Mouse (Mus musculus): ENCODE data around the gene Srsf3. TPM values are rescaled to one million over a fixed set of nuclear protein-coding genes. Genes with fewer than 3 reads are reported as not detected.
"Not testable (repeated sequence)": the region's sequence is repeated elsewhere in the genome, so short reads cannot be mapped to it uniquely, and the experiment has no call there.

Gene Srsf3
- polyA plus RNA-seq, 1 experiment from 2014 or later, result 513 TPM

GRCm38 (mm10) chr17:29020444-29020843 lies 12.0 kb upstream of the Srsf3 start:
- Histone ChIP-seq H3K27ac (replicated peaks) (no peak overlapping the region), H3K9me3 (no peaks in the 10 kb centered on the region), H3K9ac (no peak overlapping the region), H3K4me1 (replicated peaks) (peaks cover 16% of the 10 kb centered on the region), H3K4me3 (no peak overlapping the region), H3K36me3 (no peaks in the 10 kb centered on the region), H3K4me2 (no peak overlapping the region), H3K27me3 (peaks cover 5% of the 10 kb centered on the region; the same call in 1 of the 2 replicates)
- ATAC-seq (ENCODE audit: low read depth), result no peak

- Histone ChIP-seq H3K27ac (replicated peaks) (no peak overlapping the region), H3K9ac (no peak overlapping the region), H3K4me1 (replicated peaks) (peaks cover 22% of the 10 kb centered on the region), H3K36me3 (no peaks in the 10 kb centered on the region), H3K9me3 (no peaks in the 10 kb centered on the region), H3K27me3 (peaks cover 5% of the 10 kb centered on the region; the same call in 1 of the 2 replicates), H3K4me3 (no peak overlapping the region), H3K4me2 (peak overlapping the region; percentile 6; the same call in 1 of the 2 replicates)
- 20% methylated on average over 15 of the region's 15 CpGs for WGBS
- 0 out of 2 replicates have a peak, but pooled peaks have one; percentile 45 for ATAC-seq (ENCODE audit: low read depth)
Observed at GRCm38 (mm10) chr17:29022230-29022819, 10.1 kb upstream of the Srsf3 start.

- Histone ChIP-seq H3K36me3 (no peaks in the 10 kb centered on the region), H3K4me1 (replicated peaks) (peaks cover 22% of the 10 kb centered on the region), H3K4me3 (no peak overlapping the region), H3K9ac (no peak overlapping the region), H3K27me3 (peaks cover 5% of the 10 kb centered on the region; the same call in 1 of the 2 replicates), H3K9me3 (no peaks in the 10 kb centered on the region), H3K4me2 (no peak overlapping the region), H3K27ac (replicated peaks) (no peak overlapping the region)
- ATAC-seq (ENCODE audit: low read depth), result no peak
- WGBS, result 86% methylated on average over 6 of the region's 6 CpGs
Observed at GRCm38 (mm10) chr17:29023346-29023745, 9.1 kb upstream of the Srsf3 start.

- Histone ChIP-seq H3K36me3 (no peaks in the 10 kb centered on the region), H3K4me2 (no peak overlapping the region), H3K4me1 (replicated peaks) (peaks cover 22% of the 10 kb centered on the region), H3K9ac (no peak overlapping the region), H3K27ac (replicated peaks) (no peak overlapping the region), H3K27me3 (peaks cover 5% of the 10 kb centered on the region; the same call in 1 of the 2 replicates), H3K9me3 (no peaks in the 10 kb centered on the region), H3K4me3 (no peak overlapping the region)
- WGBS, result 62% methylated on average over 22 of the region's 22 CpGs
- no peak for ATAC-seq (ENCODE audit: low read depth)
Observed at GRCm38 (mm10) chr17:29024047-29024892, 8.2 kb upstream of the Srsf3 start.

GRCm38 (mm10) chr17:29024896-29025565 lies 7.4 kb upstream of the Srsf3 start:
- peaks cover 22% of the 10 kb centered on the region for H3K4me1 ChIP-seq (replicated peaks)
- H3K27ac ChIP-seq (replicated peaks), result no peak overlapping the region
- H3K4me2 ChIP-seq, result no peak overlapping the region
- H3K9ac ChIP-seq, result no peak overlapping the region
- ATAC-seq (ENCODE audit: low read depth), result peak; percentile 6; the same call in 1 of the 2 replicates
- no peaks in the 10 kb centered on the region for H3K36me3 ChIP-seq
- H3K4me3 ChIP-seq, result no peak overlapping the region
- H3K27me3 ChIP-seq, result peaks cover 5% of the 10 kb centered on the region; the same call in 1 of the 2 replicates
- no peaks in the 10 kb centered on the region for H3K9me3 ChIP-seq
- WGBS, result 12% methylated on average over 10 of the region's 10 CpGs

GRCm38 (mm10) chr17:29026652-29027356 lies 5.6 kb upstream of the Srsf3 start:
- Histone ChIP-seq H3K9ac (no peak overlapping the region), H3K4me2 (no peak overlapping the region), H3K27ac (replicated peaks) (no peak overlapping the region), H3K27me3 (peaks cover 5% of the 10 kb centered on the region; the same call in 1 of the 2 replicates), H3K9me3 (no peaks in the 10 kb centered on the region), H3K36me3 (no peaks in the 10 kb centered on the region), H3K4me1 (replicated peaks) (peaks cover 30% of the 10 kb centered on the region), H3K4me3 (no peak overlapping the region)
- 40% methylated on average over 5 of the region's 5 CpGs for WGBS
- no peak for ATAC-seq (ENCODE audit: low read depth)

- ATAC-seq (ENCODE audit: low read depth), result no peak
- no peaks in the 10 kb centered on the region for H3K9me3 ChIP-seq
- 93% methylated on average over 6 of the region's 6 CpGs for WGBS
- H3K4me3 ChIP-seq, result no peak overlapping the region
- no peak overlapping the region for H3K27ac ChIP-seq (replicated peaks)
- no peaks in the 10 kb centered on the region for H3K27me3 ChIP-seq
- no peak overlapping the region for H3K4me2 ChIP-seq
- no peaks in the 10 kb centered on the region; the same call in 1 of the 2 replicates for H3K36me3 ChIP-seq
- peaks cover 28% of the 10 kb centered on the region for H3K4me1 ChIP-seq (replicated peaks)
- H3K9ac ChIP-seq, result no peak overlapping the region
Observed at GRCm38 (mm10) chr17:29030321-29031034, 1.9 kb upstream of the Srsf3 start.

GRCm38 (mm10) chr17:29031085-29031711 lies 1.2 kb upstream of the Srsf3 start:
- peak overlapping the region; percentile 85 for H3K9ac ChIP-seq
- peaks cover 34% of the 10 kb centered on the region for H3K4me1 ChIP-seq (replicated peaks)
- WGBS, result 44% methylated on average over 7 of the region's 7 CpGs
- H3K27me3 ChIP-seq; H3K36me3 ChIP-seq; H3K9me3 ChIP-seq; ATAC-seq (ENCODE audit: low read depth): not testable (repeated sequence)
- peak overlapping the region; percentile 98 for H3K27ac ChIP-seq (replicated peaks)
- peak overlapping the region; percentile 76 for H3K4me2 ChIP-seq
- H3K4me3 ChIP-seq, result peak overlapping the region; percentile 88

- under 1% methylated on average over 26 of the region's 26 CpGs for WGBS
- no peaks in the 10 kb centered on the region for H3K9me3 ChIP-seq
- H3K9ac ChIP-seq, result peak overlapping the region; percentile 85
- peak; percentile 26; the same call in 1 of the 2 replicates for ATAC-seq (ENCODE audit: low read depth)
- peak overlapping the region; percentile 76 for H3K4me2 ChIP-seq
- peak overlapping the region; percentile 98 for H3K27ac ChIP-seq (replicated peaks)
- peaks cover 39% of the 10 kb centered on the region for H3K4me1 ChIP-seq (replicated peaks)
- H3K27me3 ChIP-seq, result no peaks in the 10 kb centered on the region
- H3K36me3 ChIP-seq, result peaks cover 7% of the 10 kb centered on the region
- H3K4me3 ChIP-seq, result peak overlapping the region; percentile 88
Observed at GRCm38 (mm10) chr17:29031771-29032273, 606 bp upstream of the Srsf3 start.

- Histone ChIP-seq H3K9me3 (no peaks in the 10 kb centered on the region), H3K4me3 (peak overlapping the region; percentile 88), H3K4me1 (replicated peaks) (peaks cover 50% of the 10 kb centered on the region), H3K27ac (replicated peaks) (peak overlapping the region; percentile 98; the same call in 1 of the 2 replicates), H3K27me3 (no peaks in the 10 kb centered on the region), H3K4me2 (peak overlapping the region; percentile 100), H3K9ac (peak overlapping the region; percentile 96), H3K36me3 (peaks cover 25% of the 10 kb centered on the region)
- WGBS, result 2% methylated on average over 6 of the region's 6 CpGs
- ATAC-seq (ENCODE audit: low read depth), result no peak
Observed at GRCm38 (mm10) chr17:29033569-29034061, 1.2 kb downstream of the Srsf3 start.

Data from neural tube, embryonic 13.5 days (tissue).